Mouse (Mus musculus) spleen, postnatal 10 days (tissue): ENCODE data around the gene Cdcp2.
"Not testable (repeated sequence)": the region's sequence is repeated elsewhere in the genome, so short reads cannot be mapped to it uniquely, and the experiment has no call there.

Experiments
- DNase-seq, 2 experiments: peaks; one replicate each; pipeline ENCODE4 v3.0.0; 2021 to 2022; ENCODE audit warnings: low spot score in 2 of 2

Cdcp2 gene

GRCm38 (mm10) chr4:107091696-107092095 lies 5.0 kb upstream of the Cdcp2 start:
- no peak for DNase-seq

- no peak for DNase-seq
Observed at GRCm38 (mm10) chr4:107094484-107095187, 2.1 kb upstream of the Cdcp2 start.

GRCm38 (mm10) chr4:107096043-107096442 lies 648 bp upstream of the Cdcp2 start:
- DNase-seq = no peak

GRCm38 (mm10) chr4:107097871-107098270 lies 1.2 kb downstream of the Cdcp2 start:
- no peak for DNase-seq

- DNase-seq = no peak
Observed at GRCm38 (mm10) chr4:107098375-107098774, 1.7 kb downstream of the Cdcp2 start.

GRCm38 (mm10) chr4:107098791-107099525 lies 2.3 kb downstream of the Cdcp2 start:
- no peak for DNase-seq

- DNase-seq = no peak
Observed at GRCm38 (mm10) chr4:107102220-107102619, 5.5 kb downstream of the Cdcp2 start.

GRCm38 (mm10) chr4:107106777-107107176 lies 10.1 kb downstream of the Cdcp2 start:
- DNase-seq = no peak

GRCm38 (mm10) chr4:107108291-107108731 lies 11.6 kb downstream of the Cdcp2 start:
- DNase-seq = no peak

- DNase-seq = not testable (repeated sequence)
Observed at GRCm38 (mm10) chr4:107109181-107109580, 12.5 kb downstream of the Cdcp2 start.

GRCm38 (mm10) chr4:107114278-107114677 lies 17.6 kb downstream of the Cdcp2 start:
- DNase-seq = no peak

GRCm38 (mm10) chr4:107117741-107118385 lies 21.2 kb downstream of the Cdcp2 start:
- DNase-seq = no peak

GRCm38 (mm10) chr4:107119056-107119455 lies 22.4 kb downstream of the Cdcp2 start:
- DNase-seq = no peak

GRCm38 (mm10) chr4:107120676-107121075 lies 24.0 kb downstream of the Cdcp2 start:
- DNase-seq = no peak

GRCm38 (mm10) chr4:107121165-107121943 lies 24.7 kb downstream of the Cdcp2 start:
- no peak for DNase-seq

GRCm38 (mm10) chr4:107124376-107124775 lies 27.7 kb downstream of the Cdcp2 start:
- no peak for DNase-seq

GRCm38 (mm10) chr4:107125101-107125500 lies 28.4 kb downstream of the Cdcp2 start:
- DNase-seq = no peak

- DNase-seq = no peak
Observed at GRCm38 (mm10) chr4:107126389-107126788, 29.7 kb downstream of the Cdcp2 start.

- DNase-seq = no peak
Observed at GRCm38 (mm10) chr4:107126891-107127524, 30.3 kb downstream of the Cdcp2 start.

GRCm38 (mm10) chr4:107127901-107128669 lies 31.4 kb downstream of the Cdcp2 start:
- DNase-seq = no peak

GRCm38 (mm10) chr4:107129373-107129772 lies 32.7 kb downstream of the Cdcp2 start:
- no peak for DNase-seq
